Mouse (Mus musculus) midbrain, embryonic 16.5 days (tissue): ENCODE data around the gene Il12rb1. TPM values are rescaled to one million over a fixed set of nuclear protein-coding genes. Genes with fewer than 3 reads are reported as not detected.
A peak's percentile ranks its signal among the peaks of the same experiment; 100 is the strongest.

ENCODE experiments used
- ATAC-seq: fragments of 200-750 bp; cut with Nextera tagmentation; 2 replicates; pipeline ENCODE4 v1.8.0; 2017; ENCODE audit warnings: moderate TSS enrichment
- H3K27ac ChIP-seq: fragments of 300-500 bp; sonication (generic); 2 replicates; pipeline ENCODE4 v1.5.1; 2014; ENCODE audit warnings: mild to moderate bottlenecking, low read length, mixed read lengths
- H3K27me3 ChIP-seq: fragments of 300-500 bp; sonication (generic); 2 replicates; pipeline ENCODE4 v1.6.1; 2014; ENCODE audit warnings: low read depth, low read length, mixed read lengths; ENCODE audit not compliant: control insufficient read depth, insufficient read depth
- H3K36me3 ChIP-seq: fragments of 300-500 bp; sonication (generic); 2 replicates; pipeline ENCODE4 v1.6.1; 2014; ENCODE audit warnings: mild to moderate bottlenecking, low read length, moderate library complexity, mixed read lengths; ENCODE audit not compliant: control insufficient read depth, insufficient read depth
- H3K4me1 ChIP-seq: fragments of 300-500 bp; sonication (generic); 2 replicates; pipeline ENCODE4 v1.6.1; 2014; ENCODE audit warnings: mild to moderate bottlenecking, low read length, mixed read lengths; ENCODE audit not compliant: control insufficient read depth, insufficient read depth
- H3K4me2 ChIP-seq: fragments of 300-500 bp; sonication (generic); 2 replicates; pipeline ENCODE4 v1.6.1; 2014; ENCODE audit warnings: mild to moderate bottlenecking, low read length, mixed read lengths
- H3K4me3 ChIP-seq: fragments of 300-500 bp; sonication (generic); 2 replicates; pipeline ENCODE4 v1.5.1; 2014; ENCODE audit warnings: low read depth, mild to moderate bottlenecking, low read length, moderate library complexity, mixed read lengths
- H3K9ac ChIP-seq: fragments of 300-500 bp; sonication (generic); 2 replicates; pipeline ENCODE4 v1.6.1; 2014; ENCODE audit warnings: low read depth, low read length, mixed read lengths
- H3K9me3 ChIP-seq: fragments of 300-500 bp; sonication (generic); replicated peaks from 2 replicates; pipeline ENCODE4 v1.6.1; 2014; ENCODE audit warnings: mild to moderate bottlenecking, low read length, mixed read lengths; ENCODE audit not compliant: control insufficient read depth, poor library complexity, severe bottlenecking
- WGBS: fragments of 180-500 bp; shearing (Covaris S2); extraction: QIAGEN DNeasy Blood & Tissue Kit; methylation state at CpG from one replicate; pipeline ENCODE4 v1.1.7; 2014; 5-methylcytosine and 5-hydroxymethylcytosine counted together
- polyA plus RNA-seq: library from polyadenylated mRNA; unstranded; fragments of >200 nt; fragmentation: Nextera tagmentation; extraction: Ambion mirVana; gene quantifications from 2 replicates; pipeline ENCODE4 v1.2.1, GENCODE M21; 2015

Il12rb1 gene
- polyA plus RNA-seq, 1 experiment from 2014 or later, result 0.08 TPM

- Histone ChIP-seq H3K4me1 (peaks cover 36% of the 10 kb centered on the region), H3K9ac (no peak overlapping the region), H3K4me2 (no peak overlapping the region), H3K27me3 (peaks cover 4% of the 10 kb centered on the region), H3K4me3 (no peak overlapping the region), H3K36me3 (peaks cover 35% of the 10 kb centered on the region), H3K9me3 (no peaks in the 10 kb centered on the region), H3K27ac (no peak overlapping the region)
- ATAC-seq, result no peak
- 92% methylated on average over 7 of the region's 7 CpGs for WGBS
These were observed 37.0 kb upstream of the Il12rb1 start for GRCm38 (mm10) chr8:70771217-70771616.

- H3K27ac ChIP-seq, result no peak overlapping the region
- no peaks in the 10 kb centered on the region for H3K9me3 ChIP-seq
- H3K36me3 ChIP-seq, result peaks cover 35% of the 10 kb centered on the region
- no peak for ATAC-seq
- peaks cover 4% of the 10 kb centered on the region for H3K27me3 ChIP-seq
- H3K9ac ChIP-seq, result no peak overlapping the region
- H3K4me1 ChIP-seq, result peaks cover 30% of the 10 kb centered on the region
- WGBS, result 93% methylated on average over 13 of the region's 13 CpGs
- H3K4me3 ChIP-seq, result no peak overlapping the region
- H3K4me2 ChIP-seq, result no peak overlapping the region
These were observed 36.2 kb upstream of the Il12rb1 start for GRCm38 (mm10) chr8:70772075-70772474.

- 90% methylated on average over 9 of the region's 9 CpGs for WGBS
- Histone ChIP-seq H3K27ac (no peak overlapping the region; the same call in 1 of the 2 replicates), H3K4me1 (peaks cover 35% of the 10 kb centered on the region), H3K9ac (no peak overlapping the region; the same call in 1 of the 2 replicates), H3K4me2 (no peak overlapping the region), H3K4me3 (no peak overlapping the region), H3K9me3 (no peaks in the 10 kb centered on the region), H3K36me3 (peaks cover 31% of the 10 kb centered on the region), H3K27me3 (peaks cover under 1% of the 10 kb centered on the region; the same call in 1 of the 2 replicates)
- no peak for ATAC-seq
These were observed 35.4 kb upstream of the Il12rb1 start for GRCm38 (mm10) chr8:70772890-70773289.

- H3K4me2 ChIP-seq, result peak overlapping the region; percentile 22; the same call in 1 of the 2 replicates
- H3K4me1 ChIP-seq, result peaks cover 37% of the 10 kb centered on the region
- peak overlapping the region; percentile 58; the same call in 1 of the 2 replicates for H3K27ac ChIP-seq
- H3K4me3 ChIP-seq, result no peak overlapping the region
- H3K9me3 ChIP-seq, result no peaks in the 10 kb centered on the region
- 76% methylated on average over 5 of the region's 5 CpGs for WGBS
- ATAC-seq, result no peak
- H3K9ac ChIP-seq, result peak overlapping the region; percentile 47
- peaks cover 30% of the 10 kb centered on the region for H3K36me3 ChIP-seq
- no peaks in the 10 kb centered on the region for H3K27me3 ChIP-seq
These were observed 34.8 kb upstream of the Il12rb1 start for GRCm38 (mm10) chr8:70773410-70773809.

GRCm38 (mm10) chr8:70773833-70774232 lies 34.4 kb upstream of the Il12rb1 start:
- Histone ChIP-seq H3K4me3 (no peak overlapping the region), H3K9me3 (no peaks in the 10 kb centered on the region), H3K4me2 (peak overlapping the region; percentile 22; the same call in 1 of the 2 replicates), H3K27me3 (no peaks in the 10 kb centered on the region), H3K4me1 (peaks cover 37% of the 10 kb centered on the region), H3K36me3 (peaks cover 28% of the 10 kb centered on the region), H3K27ac (peak overlapping the region; percentile 58; the same call in 1 of the 2 replicates), H3K9ac (peak overlapping the region; percentile 47; the same call in 1 of the 2 replicates)
- 63% methylated on average over 9 of the region's 9 CpGs for WGBS
- no peak for ATAC-seq

- H3K27me3 ChIP-seq, result no peaks in the 10 kb centered on the region
- no peak overlapping the region for H3K4me3 ChIP-seq
- WGBS, result 91% methylated on average over 18 of the region's 18 CpGs
- no peaks in the 10 kb centered on the region for H3K9me3 ChIP-seq
- no peak for ATAC-seq
- H3K36me3 ChIP-seq, result peaks cover 31% of the 10 kb centered on the region
- H3K4me1 ChIP-seq, result peaks cover 37% of the 10 kb centered on the region
- peak overlapping the region; percentile 100; the same call in 1 of the 2 replicates for H3K9ac ChIP-seq
- H3K4me2 ChIP-seq, result peak overlapping the region; percentile 90; the same call in 1 of the 2 replicates
- H3K27ac ChIP-seq, result no peak overlapping the region
These were observed 33.5 kb upstream of the Il12rb1 start for GRCm38 (mm10) chr8:70774740-70775139.

- peak overlapping the region; percentile 88 for H3K4me3 ChIP-seq
- H3K27me3 ChIP-seq, result no peaks in the 10 kb centered on the region
- peak overlapping the region; percentile 90 for H3K4me2 ChIP-seq
- H3K36me3 ChIP-seq, result peaks cover 34% of the 10 kb centered on the region
- ATAC-seq, result no peak
- no peak overlapping the region for H3K27ac ChIP-seq
- WGBS, result 93% methylated on average over 5 of the region's 5 CpGs
- H3K9ac ChIP-seq, result peak overlapping the region; percentile 100
- peaks cover 37% of the 10 kb centered on the region for H3K4me1 ChIP-seq
- no peaks in the 10 kb centered on the region for H3K9me3 ChIP-seq
These were observed 33.0 kb upstream of the Il12rb1 start for GRCm38 (mm10) chr8:70775227-70775626.

GRCm38 (mm10) chr8:70775851-70776495 lies 32.3 kb upstream of the Il12rb1 start:
- Histone ChIP-seq H3K4me2 (peak overlapping the region; percentile 90), H3K27ac (peak overlapping the region; percentile 97), H3K36me3 (peaks cover 36% of the 10 kb centered on the region), H3K4me3 (peak overlapping the region; percentile 88), H3K9me3 (no peaks in the 10 kb centered on the region), H3K27me3 (no peaks in the 10 kb centered on the region), H3K4me1 (peaks cover 37% of the 10 kb centered on the region), H3K9ac (peak overlapping the region; percentile 100)
- WGBS, result 2% methylated on average over 34 of the region's 34 CpGs
- ATAC-seq, result 0 out of 2 replicates have a peak, but pooled peaks have one; percentile 1
